Comparison of ENCODE assay signal across 10 mouse cellular contexts in the genomic region with DNA sequence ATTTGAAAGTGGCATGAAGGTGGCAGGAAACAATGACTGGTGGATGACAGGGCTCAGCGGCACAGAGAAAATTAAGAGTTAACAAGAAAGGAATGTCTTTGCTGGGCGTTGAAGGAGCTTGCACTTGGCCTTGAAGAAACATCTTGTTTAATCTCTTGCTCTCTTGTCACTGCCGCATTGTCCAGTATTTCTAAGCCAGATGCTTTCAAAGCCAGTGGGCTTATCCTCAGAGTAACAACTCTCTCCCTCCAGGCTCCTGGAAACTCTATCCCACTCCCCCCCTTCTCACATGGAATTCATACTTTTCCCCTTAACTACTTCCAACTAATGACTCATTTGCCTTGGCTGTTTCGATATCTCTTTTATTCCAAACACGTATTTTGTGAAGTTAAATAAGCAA.
DNase-seq lines count a peak whose midpoint lies in the region; ATAC-seq lines count a peak whose summit lies in the region.
"Had no signal": no experiment of that assay in that cellular context is flagged by ENCODE, and none has a peak within 500 bp of the region (broad histone marks: within the 10 kb centered on the region; RNA-seq: fewer than 3 reads in every experiment).

No protein-coding gene starts in this region.

- WGBS in kidney, embryonic 14.5 days: 53% methylated on average over 5 of the region's 5 CpGs
- 33% methylated on average over 5 of the region's 5 CpGs for WGBS in embryonic facial prominence, embryonic 12.5 days
- 42% methylated on average over 5 of the region's 5 CpGs for WGBS in heart, embryonic 11.5 days (ENCODE audit: insufficient replicate concordance)
- WGBS in lung, embryonic 16.5 days: 10% methylated on average over 5 of the region's 5 CpGs

- H3K27ac ChIP-seq in kidney, embryonic 14.5 days (ENCODE audit: low read depth, low read length): peak overlapping the region; percentile 73; the same call in 1 of the 2 replicates
- peak overlapping the region; percentile 93 for H3K27ac ChIP-seq in embryonic facial prominence, embryonic 12.5 days
- H3K27ac ChIP-seq in heart, embryonic 11.5 days (ENCODE audit: low read depth, low read length): peak overlapping the region; percentile 90
- peak overlapping the region; percentile 90 for H3K27ac ChIP-seq in lung, embryonic 16.5 days (ENCODE audit: low read length)
- H3K27ac ChIP-seq: neural tube, embryonic 13.5 days had no signal

- no peak for DNase-seq in kidney, postnatal 10 days
- no peak for DNase-seq in natural killer cell, adult 2 months (ENCODE audit: low spot score in 2 of 2)
- no peak for DNase-seq in retina, embryonic 14.5 days (ENCODE audit: low spot score)

- ATAC-seq in kidney, embryonic 14.5 days (ENCODE audit: low FRiP score, low TSS enrichment): no peak
- ATAC-seq in embryonic facial prominence, embryonic 12.5 days (ENCODE audit: insufficient number of reproducible peaks, insufficient read depth, low FRiP score, low TSS enrichment): no peak
- no peak for ATAC-seq in heart, embryonic 11.5 days (replicated peaks; ENCODE audit: insufficient number of reproducible peaks, low FRiP score, low TSS enrichment)
- peak; percentile 34 for ATAC-seq in lung, embryonic 16.5 days (ENCODE audit: low read depth)
- ATAC-seq in erythroblast, adult 5-6 weeks (replicated peaks; ENCODE audit: low FRiP score, poor library complexity, severe bottlenecking): no peak

- no peak overlapping the region for H3K4me3 ChIP-seq in kidney, embryonic 14.5 days (ENCODE audit: low read length)
- no peak overlapping the region for H3K4me3 ChIP-seq in embryonic facial prominence, embryonic 12.5 days
- H3K4me3 ChIP-seq in heart, embryonic 11.5 days (ENCODE audit: low read depth, low read length): no peak overlapping the region
- no peak overlapping the region for H3K4me3 ChIP-seq in lung, embryonic 16.5 days (ENCODE audit: low read length)
- H3K4me3 ChIP-seq: neural tube, embryonic 13.5 days had no signal

- H3K27me3 ChIP-seq in kidney, embryonic 14.5 days (ENCODE audit: control insufficient read depth, insufficient read depth, low read length): no peaks in the 10 kb centered on the region
- no peaks in the 10 kb centered on the region for H3K27me3 ChIP-seq in embryonic facial prominence, embryonic 12.5 days
- H3K27me3 ChIP-seq in heart, embryonic 11.5 days (ENCODE audit: control insufficient read depth, insufficient read depth, low read length): no peaks in the 10 kb centered on the region
- H3K27me3 ChIP-seq in lung, embryonic 16.5 days (ENCODE audit: control insufficient read depth, insufficient read depth, low read depth, low read length): no peaks in the 10 kb centered on the region
- H3K27me3 ChIP-seq: CH12.LX; neural tube, embryonic 13.5 days had no signal

- H3K9me3 ChIP-seq in kidney, embryonic 14.5 days (ENCODE audit: control insufficient read depth, low read length): no peaks in the 10 kb centered on the region
- H3K9me3 ChIP-seq in embryonic facial prominence, embryonic 12.5 days: no peaks in the 10 kb centered on the region
- no peaks in the 10 kb centered on the region for H3K9me3 ChIP-seq in heart, embryonic 11.5 days (replicated peaks; ENCODE audit: control insufficient read depth, low read length)
- H3K9me3 ChIP-seq in lung, embryonic 16.5 days (ENCODE audit: control insufficient read depth, low read length): no peaks in the 10 kb centered on the region
- H3K9me3 ChIP-seq: neural tube, embryonic 13.5 days had no signal

- H3K4me1 ChIP-seq in kidney, embryonic 14.5 days (ENCODE audit: control insufficient read depth, insufficient read depth, low read length): peaks cover 37% of the 10 kb centered on the region
- H3K4me1 ChIP-seq in embryonic facial prominence, embryonic 12.5 days: peaks cover 30% of the 10 kb centered on the region
- peaks cover 30% of the 10 kb centered on the region for H3K4me1 ChIP-seq in heart, embryonic 11.5 days (ENCODE audit: control insufficient read depth, insufficient read depth, low read length)
- H3K4me1 ChIP-seq in lung, embryonic 16.5 days (replicated peaks; ENCODE audit: control insufficient read depth, insufficient read depth, low read length): peaks cover 43% of the 10 kb centered on the region

- no peak overlapping the region for H3K9ac ChIP-seq in kidney, embryonic 14.5 days (ENCODE audit: low read depth, low read length)
- no peak overlapping the region for H3K9ac ChIP-seq in embryonic facial prominence, embryonic 12.5 days
- peak overlapping the region; percentile 17; the same call in 1 of the 2 replicates for H3K9ac ChIP-seq in heart, embryonic 11.5 days (ENCODE audit: low read depth, low read length)
- H3K9ac ChIP-seq in lung, embryonic 16.5 days (ENCODE audit: low read length): peak overlapping the region; percentile 52; the same call in 1 of the 2 replicates
- H3K9ac ChIP-seq: neural tube, embryonic 13.5 days had no signal

- H3K4me2 ChIP-seq in kidney, embryonic 14.5 days (replicated peaks; ENCODE audit: low read depth, low read length): no peak overlapping the region
- H3K4me2 ChIP-seq in embryonic facial prominence, embryonic 12.5 days (replicated peaks): no peak overlapping the region; the same call in 1 of the 2 replicates
- no peak overlapping the region for H3K4me2 ChIP-seq in heart, embryonic 11.5 days
- peak overlapping the region; percentile 46 for H3K4me2 ChIP-seq in lung, embryonic 16.5 days (ENCODE audit: low read depth, low read length)
- H3K4me2 ChIP-seq: neural tube, embryonic 13.5 days had no signal

- no peaks in the 10 kb centered on the region for H3K36me3 ChIP-seq in kidney, embryonic 14.5 days (ENCODE audit: control insufficient read depth, insufficient read depth, low read length)
- H3K36me3 ChIP-seq in embryonic facial prominence, embryonic 12.5 days: peaks cover 5% of the 10 kb centered on the region
- peaks cover 3% of the 10 kb centered on the region; the same call in 1 of the 2 replicates for H3K36me3 ChIP-seq in heart, embryonic 11.5 days (ENCODE audit: control insufficient read depth, insufficient read depth, low read length)
- no peaks in the 10 kb centered on the region for H3K36me3 ChIP-seq in lung, embryonic 16.5 days (ENCODE audit: control insufficient read depth, insufficient read depth, low read length)
- H3K36me3 ChIP-seq: neural tube, embryonic 13.5 days had no signal

Comparison
In these comparisons a context has a peak if more than half of its experiments do, and no peak if none do; other contexts are left out.
1. H3K9ac ChIP-seq: peak in heart, embryonic 11.5 days (single experiment) and lung, embryonic 16.5 days (single experiment); none in kidney, embryonic 14.5 days (single experiment) and embryonic facial prominence, embryonic 12.5 days (single experiment).
2. Peak in every context shown above with its lines, with median percentiles within 50 percentile points of each other: H3K27ac ChIP-seq.